Mouse (Mus musculus) frontal cortex, postnatal 10 days (tissue): ENCODE measurements at regions not wholly inside any gene's neighbourhood (a gene's known extent, or its start where the extent isn't known, plus 50 kb on each side); places are given as distances from the start of the nearest gene placed in this dataset.

Experiments used
- DNase-seq, 2 experiments: peaks; one replicate each; pipeline ENCODE4 v3.0.0; 2022; ENCODE audit warnings: low spot score in 2 of 2, mixed read lengths in 1 of 2

DNA sequence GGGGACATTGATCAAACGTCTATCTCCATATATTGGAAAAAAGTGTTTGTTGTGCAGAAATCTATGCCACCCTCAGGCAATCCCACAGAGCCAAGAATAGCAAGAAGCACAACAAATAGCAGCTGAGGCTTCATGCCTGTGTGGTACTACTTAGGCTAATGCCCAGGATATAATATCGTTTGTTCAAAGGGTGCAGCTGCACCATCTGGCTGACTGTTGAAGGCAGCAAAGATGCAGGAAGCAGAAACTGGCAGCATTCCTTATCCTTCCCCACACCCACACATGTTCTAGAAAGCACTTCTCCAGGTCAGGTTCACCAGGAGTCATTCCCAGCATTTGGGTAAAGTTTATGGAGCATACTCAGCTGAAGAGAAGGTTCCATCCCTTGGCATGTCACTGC lies 158.1 kb upstream of the Ccn2 start:
- no peak for DNase-seq

- DNase-seq = no peak
Observed at GRCm38 (mm10) chr10:24444572-24444971, 150.7 kb upstream of the Ccn2 start.

- DNase-seq = no peak
Observed at GRCm38 (mm10) chr10:24445036-24445435, 150.2 kb upstream of the Ccn2 start.

DNA sequence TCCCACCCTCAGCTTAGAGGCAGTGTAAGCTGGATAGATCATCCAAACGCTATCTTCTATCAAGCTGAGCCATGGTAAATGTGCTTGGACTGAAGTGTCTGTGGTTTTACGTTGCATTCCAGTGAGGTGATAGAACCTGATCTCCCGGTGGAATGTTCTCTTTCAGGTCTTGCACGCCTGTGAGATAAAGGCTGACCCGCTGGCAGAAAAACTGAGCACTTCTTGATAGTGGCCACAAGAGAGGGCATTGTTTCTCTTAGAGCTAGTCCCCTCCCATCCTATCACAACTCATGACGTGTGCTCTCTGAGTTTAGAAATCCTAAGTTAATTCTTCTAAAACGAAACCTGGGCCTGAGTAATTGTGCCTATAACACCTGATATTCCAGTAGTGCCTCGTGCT lies 149.1 kb upstream of the Ccn2 start:
- no peak for DNase-seq

- no peak for DNase-seq
Observed at GRCm38 (mm10) chr10:24447135-24447534, 148.1 kb upstream of the Ccn2 start.

- DNase-seq = no peak
Observed at GRCm38 (mm10) chr10:24448001-24448561, 147.2 kb upstream of the Ccn2 start.

DNA sequence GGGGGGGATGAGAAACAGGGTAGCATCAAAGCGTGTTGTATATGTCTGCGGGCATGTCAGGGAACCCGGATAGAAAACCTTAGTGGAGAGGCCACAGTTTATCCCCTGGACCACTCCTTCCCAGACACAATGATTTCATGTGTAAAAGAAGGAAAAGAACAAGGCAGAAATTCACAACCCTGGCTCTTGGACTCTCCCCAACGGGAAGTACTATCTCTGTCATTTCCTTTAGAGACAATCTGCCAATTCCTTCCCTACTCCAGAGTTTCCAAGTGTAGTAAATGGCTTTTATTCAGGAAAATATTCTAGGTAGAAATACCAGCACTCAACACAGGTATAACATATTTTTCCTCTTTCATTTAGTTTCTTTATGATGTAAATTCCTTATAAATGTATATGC lies 141.7 kb upstream of the Ccn2 start:
- no peak for DNase-seq

GRCm38 (mm10) chr10:24458667-24459066 lies 136.6 kb upstream of the Ccn2 start:
- no peak for DNase-seq

DNA sequence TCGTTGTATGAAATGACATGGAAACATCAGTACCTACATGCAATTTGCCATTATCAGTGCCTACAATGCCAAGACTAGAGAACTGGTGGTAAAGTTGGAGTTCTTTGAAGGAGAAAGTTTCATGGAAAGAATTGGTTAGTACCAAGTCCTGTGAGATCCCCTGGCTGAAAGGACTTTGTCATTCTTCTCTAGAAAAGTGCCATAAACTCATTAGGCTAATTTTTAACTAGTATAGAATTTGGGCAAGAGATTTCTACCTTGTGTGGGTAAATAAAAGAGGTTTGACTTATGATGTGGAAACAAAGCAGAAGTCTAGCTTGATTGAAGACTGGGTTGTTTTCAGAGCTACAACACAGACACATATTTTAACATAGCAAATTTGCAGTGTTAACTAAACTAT lies 131.4 kb upstream of the Ccn2 start:
- DNase-seq = no peak

DNA sequence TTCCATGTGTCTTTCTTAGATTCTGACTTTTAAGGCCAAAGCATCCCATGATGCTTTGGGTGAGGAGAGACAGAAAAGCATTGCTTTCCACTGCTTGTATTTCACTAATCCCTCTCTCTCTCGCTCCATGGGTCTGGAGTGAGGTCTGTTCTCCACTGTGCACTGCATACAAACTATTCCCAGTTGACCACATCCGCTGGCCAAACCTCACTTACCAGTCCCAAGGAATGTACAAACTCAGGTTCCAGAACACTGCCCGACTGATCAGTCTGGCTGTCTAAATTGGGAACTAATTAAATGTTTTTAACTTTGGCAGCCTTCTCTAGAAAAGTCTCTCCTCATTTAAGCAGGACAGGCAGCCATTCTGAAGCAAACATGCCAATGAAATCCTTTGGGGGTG lies 130.9 kb upstream of the Ccn2 start:
- no peak for DNase-seq

DNA sequence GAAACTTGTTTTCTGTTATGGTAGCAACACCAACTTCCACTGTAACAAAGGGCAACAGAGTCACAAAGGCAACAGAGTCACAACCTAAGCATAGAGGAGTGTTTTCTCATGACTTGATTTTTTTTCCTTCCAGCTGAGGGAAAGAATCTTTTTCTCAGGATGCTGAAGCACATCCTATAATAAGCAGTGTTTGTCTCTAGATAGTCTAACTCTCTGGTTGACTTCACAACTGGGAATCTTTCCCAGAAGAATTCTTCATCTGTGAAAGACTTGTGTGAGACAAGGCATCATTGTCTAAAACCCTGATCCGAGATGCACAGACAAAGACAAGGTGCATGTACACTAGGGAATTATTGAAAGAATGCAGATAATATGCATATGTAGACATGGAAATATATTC lies 125.5 kb upstream of the Ccn2 start:
- DNase-seq = no peak

GRCm38 (mm10) chr10:24471521-24471920 lies 123.7 kb upstream of the Ccn2 start:
- no peak for DNase-seq

DNA sequence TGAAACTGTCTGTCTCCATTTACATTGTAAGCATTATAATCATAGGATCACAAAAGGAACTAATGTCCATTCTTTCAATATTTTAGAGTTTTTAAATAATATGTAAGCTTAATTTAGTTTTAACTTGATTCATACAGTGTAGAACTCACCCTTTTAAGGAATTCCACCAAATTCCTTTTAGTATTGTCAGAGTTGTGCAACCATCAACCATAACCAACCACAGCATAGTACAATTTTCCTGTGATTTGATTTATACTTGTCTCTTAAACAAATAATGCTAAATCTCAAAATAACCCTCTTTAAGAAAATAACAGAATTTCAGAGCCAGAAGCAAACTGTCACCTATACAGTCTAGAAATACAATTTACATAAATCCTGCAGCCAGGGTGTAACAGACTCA lies 119.0 kb upstream of the Ccn2 start:
- no peak for DNase-seq

DNA sequence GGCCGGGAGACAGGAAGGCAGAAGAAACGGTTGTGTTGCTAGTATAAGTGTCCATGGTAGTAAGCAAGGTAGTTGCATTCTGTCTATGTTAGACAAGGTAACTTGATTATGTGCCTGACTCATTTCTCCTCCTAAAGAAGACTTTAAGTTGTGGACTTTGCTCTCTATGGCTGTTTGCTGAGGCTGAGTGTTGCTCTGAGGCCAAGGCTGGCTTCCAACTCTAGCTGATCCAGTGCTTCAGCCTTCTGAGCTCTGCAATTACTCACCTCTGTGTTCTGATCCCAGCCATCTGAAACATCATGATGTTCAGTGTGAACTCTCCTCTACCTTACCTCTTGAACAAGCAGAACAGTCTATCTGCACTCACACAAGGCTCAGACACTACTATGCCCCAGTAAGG lies 116.7 kb upstream of the Ccn2 start:
- no peak for DNase-seq

DNA sequence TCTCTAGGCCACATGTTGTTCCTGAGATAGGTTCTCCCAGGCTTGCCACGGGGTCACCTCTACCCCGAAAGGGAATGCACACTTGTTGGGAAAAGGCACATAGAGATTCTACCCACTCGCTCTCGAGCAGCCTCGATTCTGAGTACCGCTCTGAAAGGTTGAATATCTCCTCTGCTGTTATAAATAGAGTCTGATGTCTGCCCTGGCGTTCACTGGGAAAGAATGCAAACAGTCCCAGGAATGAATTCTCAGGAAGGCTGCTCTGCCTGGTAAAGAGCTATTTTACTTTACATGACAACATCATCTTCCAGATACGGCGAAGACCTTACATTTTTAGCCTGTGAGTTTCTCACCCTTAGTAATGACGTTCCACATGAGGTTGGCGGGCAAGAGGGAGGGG lies 116.1 kb upstream of the Ccn2 start:
- DNase-seq = no peak

- DNase-seq = no peak
Observed at GRCm38 (mm10) chr10:24481926-24482612, 113.2 kb upstream of the Ccn2 start.

DNA sequence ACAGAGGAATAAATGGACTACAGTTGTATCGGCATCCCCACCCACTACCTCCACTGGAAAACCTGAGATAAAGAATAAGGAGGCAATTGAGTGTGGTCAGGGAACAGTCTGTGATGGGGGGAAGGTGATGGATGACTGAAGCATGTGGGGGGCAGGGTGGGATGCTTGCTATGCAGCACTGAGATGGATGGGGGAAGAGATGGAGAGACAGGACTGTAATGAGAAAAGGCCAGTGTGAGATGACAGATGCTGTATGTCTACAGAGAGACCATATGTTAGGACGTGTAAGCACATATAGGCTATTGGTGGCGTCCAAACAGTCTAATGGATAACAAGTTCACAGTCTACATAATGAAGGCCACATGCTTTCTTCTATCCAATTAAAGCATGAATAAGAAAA lies 112.2 kb upstream of the Ccn2 start:
- no peak for DNase-seq

DNA sequence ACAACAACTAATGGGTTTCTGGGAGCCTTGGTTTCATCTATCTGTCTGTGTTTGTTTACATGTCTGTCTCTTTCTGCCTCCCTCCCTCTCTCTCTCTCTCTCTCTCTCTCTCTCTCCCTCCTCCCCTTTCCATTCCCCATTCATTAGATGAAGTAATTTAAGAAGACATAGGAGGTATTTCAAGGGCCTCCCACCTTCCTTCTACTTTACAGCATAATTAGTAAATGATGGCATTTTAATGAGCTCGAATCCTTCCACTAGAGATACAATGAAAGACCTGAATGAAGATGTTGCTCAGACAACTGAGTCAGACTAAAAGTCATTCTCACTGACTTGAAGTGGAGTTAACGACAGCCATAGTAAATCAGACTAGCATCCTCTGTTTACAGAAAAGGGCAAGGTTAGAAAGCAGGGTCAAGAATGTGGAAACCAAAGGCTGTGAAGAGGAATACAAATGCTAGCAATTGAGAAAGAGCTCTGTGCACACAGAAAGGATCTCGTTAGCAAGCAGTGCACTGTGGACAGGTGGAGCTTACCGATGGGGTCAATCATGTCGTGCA lies 111.1 kb upstream of the Ccn2 start:
- no peak for DNase-seq

- peak in 1 of 2 experiments; percentile 12 for DNase-seq
Observed at GRCm38 (mm10) chr10:24485461-24485860, 109.8 kb upstream of the Ccn2 start.

DNA sequence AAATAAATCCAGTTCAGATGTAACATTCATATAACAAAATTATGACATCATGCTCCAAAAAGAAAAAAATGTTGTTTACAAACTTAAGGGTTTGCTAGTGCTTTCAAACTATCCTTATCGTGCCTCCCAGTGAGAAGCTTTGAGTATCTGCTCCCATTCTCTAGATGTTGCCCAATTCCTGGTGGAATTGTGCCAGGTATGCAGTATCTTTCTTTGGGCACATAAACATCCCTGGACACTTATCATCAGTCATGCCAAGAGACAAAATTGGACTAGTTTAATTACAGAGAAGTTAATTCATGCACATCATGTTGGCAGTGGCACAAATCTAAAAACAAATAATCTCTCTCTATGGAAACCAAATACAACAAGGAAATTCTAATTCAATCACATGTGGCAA lies 109.0 kb upstream of the Ccn2 start:
- DNase-seq = no peak

GRCm38 (mm10) chr10:24487915-24488314 lies 107.3 kb upstream of the Ccn2 start:
- no peak for DNase-seq

DNA sequence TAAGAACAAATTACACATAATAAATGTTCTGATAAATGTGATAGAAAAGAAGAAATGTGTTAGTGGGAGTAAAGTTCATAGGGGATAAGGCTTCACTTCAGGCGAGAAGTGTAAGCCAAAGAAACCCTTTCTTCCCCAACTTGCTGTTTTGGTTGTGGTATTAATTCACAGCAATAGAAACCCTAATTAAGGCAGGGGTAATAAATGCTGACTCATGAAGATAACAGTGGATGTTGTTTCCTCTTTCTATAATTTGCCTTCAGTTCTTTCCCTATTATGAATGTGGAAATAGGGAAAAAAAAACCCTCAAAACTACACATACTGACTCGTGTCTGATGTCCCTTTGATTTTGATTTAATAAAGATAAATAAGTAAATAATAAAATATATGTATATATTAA lies 104.8 kb upstream of the Ccn2 start:
- no peak for DNase-seq

DNA sequence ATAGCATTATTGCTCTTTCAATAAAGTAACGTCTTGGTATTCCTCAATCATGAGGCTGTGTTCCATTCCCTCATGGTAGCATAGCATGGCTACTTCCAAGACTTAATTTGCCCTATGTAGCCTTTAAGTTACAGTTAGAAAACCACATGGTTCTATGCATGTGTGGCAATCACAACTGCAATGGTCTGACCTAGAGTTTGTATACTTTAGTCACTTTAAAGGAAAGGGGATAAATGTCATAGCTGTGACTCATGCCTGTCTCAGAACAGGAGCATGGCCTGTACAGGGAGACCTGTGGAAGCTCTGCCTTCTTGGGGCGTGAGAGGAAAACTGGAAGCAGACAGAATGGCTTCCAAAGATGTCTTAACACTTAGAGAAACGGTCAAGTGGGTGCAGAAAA lies 103.4 kb upstream of the Ccn2 start:
- no peak for DNase-seq

GRCm38 (mm10) chr10:24493392-24493791 lies 101.8 kb upstream of the Ccn2 start:
- DNase-seq = no peak
